Mouse (Mus musculus) kidney, adult 2 months (tissue): ENCODE results near the gene Hip1.

Experiments
- CTCF ChIP-seq: fragments of 200-500 bp; conservative IDR thresholded peaks from 2 replicates; pipeline ENCODE4 v1.5.1; 2011; ENCODE audit warnings: low read depth, mild to moderate bottlenecking, control low read depth, low read length, moderate library complexity, mixed read lengths; ENCODE audit not compliant: insufficient read depth, insufficient read length
- POLR2A ChIP-seq: fragments of 200-500 bp; IDR thresholded peaks from one replicate; pipeline ENCODE4 v1.6.1; 2011; ENCODE audit warnings: low read depth, low read length, control low read depth

DNA sequence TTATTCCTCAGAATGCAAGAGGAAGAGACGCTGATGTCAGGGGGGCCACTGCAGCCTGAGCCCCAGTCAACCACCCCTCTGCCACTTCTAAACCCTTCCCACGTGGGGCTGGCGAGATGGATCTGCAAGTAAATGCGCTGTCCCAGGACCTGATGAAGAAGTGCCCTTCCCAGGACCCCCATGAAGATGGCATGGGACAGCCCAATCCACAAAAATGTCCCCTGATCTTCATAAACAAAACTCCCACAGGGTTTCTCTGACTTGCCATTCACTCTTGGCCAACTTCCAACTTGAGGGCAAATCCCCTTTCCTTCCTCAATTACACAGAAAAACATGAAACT, 84.1 kb downstream of the Hip1 start:
- TF ChIP-seq CTCF (no peak), POLR2A (no peak)
